Mouse (Mus musculus) bone marrow, adult 2 months (tissue): ENCODE measurements around the gene Mtx2. TPM values are rescaled to one million over a fixed set of nuclear protein-coding genes. Genes with fewer than 3 reads are reported as not detected.

Experiments used
- H3K27ac ChIP-seq: fragments of 200-500 bp; 2 replicates; pipeline ENCODE4 v1.5.1; 2012; ENCODE audit warnings: low read depth, mild to moderate bottlenecking, control low read depth, inconsistent platforms, low read length; ENCODE audit not compliant: control insufficient read depth, poor library complexity, insufficient read depth
- H3K4me1 ChIP-seq: fragments of 200-500 bp; 2 replicates; pipeline ENCODE4 v1.6.1; 2011; ENCODE audit warnings: low read length; ENCODE audit not compliant: control insufficient read depth, insufficient read depth
- H3K4me3 ChIP-seq: fragments of 200-500 bp; replicated peaks from 2 replicates; pipeline ENCODE3; 2011; ENCODE audit warnings: mild to moderate bottlenecking, low read depth, low read length, control low read depth; ENCODE audit not compliant: control insufficient read depth
- CTCF ChIP-seq: fragments of 200-500 bp; IDR thresholded peaks from 2 replicates; pipeline ENCODE4 v1.5.1; 2011; ENCODE audit warnings: low read length, control low read depth; ENCODE audit not compliant: control insufficient read depth, insufficient read depth
- POLR2A ChIP-seq: fragments of 200-500 bp; IDR thresholded peaks from 2 replicates; pipeline ENCODE4 v1.6.1; 2011; ENCODE audit warnings: low read depth, mild to moderate bottlenecking, control low read depth, low read length, borderline replicate concordance; ENCODE audit not compliant: control insufficient read depth
- WGBS: fragments of 180-500 bp; shearing (Covaris S2); methylation state at CpG from one replicate; pipeline ENCODE4 v1.1.7; 2018; 5-methylcytosine and 5-hydroxymethylcytosine counted together
- polyA plus RNA-seq: library from polyadenylated mRNA; stranded (reverse); fragments of >200 nt; gene quantifications from 2 replicates; pipeline ENCODE4 v1.2.4, GENCODE M21; 2011; ENCODE audit warnings: low replicate concordance; ENCODE audit not compliant: missing spikeins, insufficient read depth, insufficient read length

Gene Mtx2
- polyA plus RNA-seq, 1 experiment: 26.7 TPM

- no peak overlapping the region for H3K27ac ChIP-seq
- no peaks in the 10 kb centered on the region for H3K4me1 ChIP-seq
- no peak for TF ChIP-seq CTCF
- TF ChIP-seq POLR2A: no peak
- H3K4me3 ChIP-seq: no peak overlapping the region
- WGBS: 75% methylated on average over 5 of the region's 5 CpGs
These were observed 74.4 kb downstream of the Mtx2 start for GRCm38 (mm10) chr2:74899973-74900372.

- TF ChIP-seq CTCF (no peak), POLR2A (no peak)
- Histone ChIP-seq H3K4me3 (no peak overlapping the region), H3K4me1 (no peaks in the 10 kb centered on the region), H3K27ac (no peak overlapping the region)
- 65% methylated on average over 3 of the region's 3 CpGs for WGBS
These were observed 76.2 kb downstream of the Mtx2 start for GRCm38 (mm10) chr2:74901764-74902295.

GRCm38 (mm10) chr2:74907368-74908291 is 82.0 kb downstream of the Mtx2 start:
- Histone ChIP-seq H3K27ac (no peak overlapping the region), H3K4me1 (no peaks in the 10 kb centered on the region), H3K4me3 (no peak overlapping the region)
- WGBS: 88% methylated on average over 19 of the region's 19 CpGs
- TF ChIP-seq POLR2A: no peak

GRCm38 (mm10) chr2:74912031-74912430 is 86.4 kb downstream of the Mtx2 start:
- H3K4me3 ChIP-seq: no peak overlapping the region
- no peak overlapping the region for H3K27ac ChIP-seq
- H3K4me1 ChIP-seq: no peaks in the 10 kb centered on the region
- 28% methylated on average over 7 of the region's 7 CpGs for WGBS
- TF ChIP-seq CTCF (no peak), POLR2A (no peak)

GRCm38 (mm10) chr2:74917880-74918537 is 92.4 kb downstream of the Mtx2 start:
- Histone ChIP-seq H3K27ac (no peak overlapping the region), H3K4me3 (no peak overlapping the region), H3K4me1 (no peaks in the 10 kb centered on the region)
- 76% methylated on average over 9 of the region's 9 CpGs for WGBS
- TF ChIP-seq CTCF (no peak), POLR2A (no peak)

GRCm38 (mm10) chr2:74925968-74926814 is 100.6 kb downstream of the Mtx2 start:
- H3K4me1 ChIP-seq: no peaks in the 10 kb centered on the region
- H3K4me3 ChIP-seq: no peak overlapping the region
- no peak overlapping the region for H3K27ac ChIP-seq
- WGBS: 20% methylated on average over 22 of the region's 22 CpGs
- TF ChIP-seq POLR2A: no peak
- no peak for TF ChIP-seq CTCF

Other genes with a start within 250 kb of the Mtx2 start
- gene Lnpk, start 246.4 kb upstream of the Mtx2 start, polyA plus RNA-seq: 8.4 and 14.2 TPM in 2 replicates
- not detected in 2 replicates for gene Evx2, start 166.2 kb upstream of the Mtx2 start, polyA plus RNA-seq
- 1.2 TPM in 1 of 2 replicates, not detected in the other for gene Hoxd13, start 157.5 kb upstream of the Mtx2 start, polyA plus RNA-seq
- not detected in 2 replicates for gene Hoxd12, start 150.8 kb upstream of the Mtx2 start, polyA plus RNA-seq
- gene Hoxd11, start 146.2 kb upstream of the Mtx2 start, polyA plus RNA-seq: 0.60 TPM in 1 of 2 replicates, not detected in the other
- not detected in 2 replicates for gene Hoxd10, start 133.9 kb upstream of the Mtx2 start, polyA plus RNA-seq
- gene Hoxd9, start 128.1 kb upstream of the Mtx2 start, polyA plus RNA-seq: not detected in 2 replicates
- gene Hoxd8, start 121.2 kb upstream of the Mtx2 start, polyA plus RNA-seq: 1.1 and 1.4 TPM in 2 replicates
- gene Hoxd3, start 113.9 kb upstream of the Mtx2 start, polyA plus RNA-seq: not detected in 2 replicates
- gene Hoxd4, start 113.9 kb upstream of the Mtx2 start, polyA plus RNA-seq: 2.9 TPM in 1 of 2 replicates, not detected in the other
- gene Gm28230, start 99.1 kb upstream of the Mtx2 start, polyA plus RNA-seq: not detected in 2 replicates
- not detected in 2 replicates for gene Hoxd1, start 62.8 kb upstream of the Mtx2 start, polyA plus RNA-seq